Mouse (Mus musculus) embryonic fibroblast, embryonic 13.5 days (primary cell): ENCODE measurements around the gene Gopc.

Experiments
- CTCF ChIP-seq: IDR thresholded peaks from 2 replicates; pipeline ENCODE4 v1.5.1; 2011; ENCODE audit warnings: mild to moderate bottlenecking, control low read depth, low read length, moderate library complexity, borderline replicate concordance; ENCODE audit not compliant: insufficient read depth
- POLR2A ChIP-seq: IDR thresholded peaks from 2 replicates; pipeline ENCODE4 v1.6.1; 2011; ENCODE audit warnings: low read depth, mild to moderate bottlenecking, control low read depth, low read length, moderate library complexity

DNA sequence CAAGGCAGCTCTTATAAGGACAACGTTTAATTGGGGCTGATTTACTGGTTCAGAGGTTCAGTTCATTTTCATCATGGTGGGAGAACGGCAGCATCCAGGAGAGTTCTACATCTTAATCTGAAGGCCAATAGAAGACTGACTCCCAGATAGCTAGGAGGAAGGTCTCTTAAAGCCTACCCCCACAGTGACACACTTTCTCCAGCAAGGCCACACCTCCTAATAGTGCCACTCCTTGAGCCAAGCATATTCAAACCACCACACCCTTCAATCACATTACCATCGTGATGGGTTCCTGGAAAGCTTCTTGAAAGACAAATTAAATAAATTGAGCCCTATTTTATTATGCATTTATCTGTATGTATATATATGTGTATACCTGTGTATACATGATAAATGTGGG lies 92.7 kb downstream of the Gopc start:
- TF ChIP-seq POLR2A (no peak), CTCF (no peak)
